Mouse (Mus musculus) intestine, postnatal 0 days (tissue): ENCODE measurements at regions not wholly inside any gene's neighbourhood (a gene's known extent, or its start where the extent isn't known, plus 50 kb on each side); places are given as distances from the start of the nearest gene placed in this dataset.

ENCODE experiments used
- ATAC-seq: fragments of 200-750 bp; cut with Nextera tagmentation; 2 replicates; pipeline ENCODE4 v1.8.0; 2017; ENCODE audit warnings: mild to moderate bottlenecking, moderate TSS enrichment, moderate library complexity
- H3K27ac ChIP-seq: fragments of 300-500 bp; sonication (generic); 2 replicates; pipeline ENCODE4 v1.5.1; 2014; ENCODE audit warnings: mild to moderate bottlenecking, low read depth, low read length, moderate library complexity
- H3K27me3 ChIP-seq: fragments of 300-500 bp; sonication (generic); replicated peaks from 2 replicates; pipeline ENCODE4 v1.6.1; 2014; ENCODE audit warnings: low read length, mixed read lengths; ENCODE audit not compliant: control insufficient read depth, insufficient read depth
- H3K36me3 ChIP-seq: fragments of 300-500 bp; sonication (generic); 2 replicates; pipeline ENCODE4 v1.6.1; 2014; ENCODE audit warnings: mild to moderate bottlenecking, moderate library complexity; ENCODE audit not compliant: control insufficient read depth, insufficient read depth
- H3K4me1 ChIP-seq: fragments of 300-500 bp; sonication (generic); replicated peaks from 2 replicates; pipeline ENCODE4 v1.6.1; 2014; ENCODE audit warnings: antibody characterized with exemption, low read length, mixed read lengths; ENCODE audit not compliant: control insufficient read depth, insufficient read depth
- H3K4me2 ChIP-seq: fragments of 300-500 bp; sonication (generic); replicated peaks from 2 replicates; pipeline ENCODE4 v1.6.1; 2014; ENCODE audit warnings: low read depth, mild to moderate bottlenecking, moderate library complexity
- H3K4me3 ChIP-seq: fragments of 300-500 bp; sonication (generic); 2 replicates; pipeline ENCODE4 v1.5.1; 2014; ENCODE audit warnings: low read depth, low read length
- H3K9ac ChIP-seq: fragments of 300-500 bp; sonication (generic); 2 replicates; pipeline ENCODE4 v1.6.1; 2014; ENCODE audit warnings: mild to moderate bottlenecking, low read depth, low read length
- H3K9me3 ChIP-seq: fragments of 300-500 bp; sonication (generic); 2 replicates; pipeline ENCODE4 v1.6.1; 2016; ENCODE audit warnings: mixed run types; ENCODE audit not compliant: control insufficient read depth
- CTCF ChIP-seq: sonication (generic); IDR thresholded peaks from 2 replicates; pipeline ENCODE4 v1.5.1; 2016; ENCODE audit warnings: low read depth, mild to moderate bottlenecking, control low read depth, antibody characterized with exemption, moderate library complexity
- WGBS: fragments of 180-500 bp; shearing (Covaris S2); extraction: QIAGEN DNeasy Blood & Tissue Kit; methylation state at CpG from one replicate; pipeline ENCODE4 v1.1.7; 2014; 5-methylcytosine and 5-hydroxymethylcytosine counted together

GRCm38 (mm10) chr1:149463930-149464329, 497.2 kb downstream of the Pla2g4a start:
- no peak for ATAC-seq
- TF ChIP-seq CTCF, result no peak
- no peaks in the 10 kb centered on the region for H3K4me1 ChIP-seq

GRCm38 (mm10) chr1:149449801-149450493, 511.1 kb downstream of the Pla2g4a start:
- Histone ChIP-seq H3K4me2 (no peak overlapping the region), H3K9ac (no peak overlapping the region), H3K9me3 (no peaks in the 10 kb centered on the region), H3K4me3 (no peak overlapping the region), H3K27ac (no peak overlapping the region), H3K36me3 (no peaks in the 10 kb centered on the region), H3K27me3 (no peaks in the 10 kb centered on the region), H3K4me1 (no peaks in the 10 kb centered on the region)
- ATAC-seq, result no peak
- WGBS, result 91% methylated on average over 2 of the region's 2 CpGs
- TF ChIP-seq CTCF, result no peak

More at GRCm38 (mm10) chr1:149463930-149464329, 497.2 kb downstream of the Pla2g4a start:
- no peaks in the 10 kb centered on the region for H3K9me3 ChIP-seq
- no peak overlapping the region for H3K4me2 ChIP-seq
- no peak overlapping the region for H3K9ac ChIP-seq
- H3K4me3 ChIP-seq, result no peak overlapping the region
- H3K27ac ChIP-seq, result no peak overlapping the region
- no peaks in the 10 kb centered on the region for H3K27me3 ChIP-seq
- H3K36me3 ChIP-seq, result no peaks in the 10 kb centered on the region

- Histone ChIP-seq H3K4me2 (no peak overlapping the region), H3K27ac (no peak overlapping the region), H3K36me3 (no peaks in the 10 kb centered on the region), H3K4me1 (no peaks in the 10 kb centered on the region), H3K9me3 (no peaks in the 10 kb centered on the region), H3K4me3 (no peak overlapping the region), H3K9ac (no peak overlapping the region), H3K27me3 (no peaks in the 10 kb centered on the region)
- 65% methylated on average over 5 of the region's 5 CpGs for WGBS
- TF ChIP-seq CTCF, result no peak
- no peak for ATAC-seq
These were observed 512.6 kb downstream of the Pla2g4a start for GRCm38 (mm10) chr1:149448516-149448915.

GRCm38 (mm10) chr1:149411009-149411408, 550.1 kb downstream of the Pla2g4a start:
- H3K27ac ChIP-seq, result no peak overlapping the region
- H3K36me3 ChIP-seq, result no peaks in the 10 kb centered on the region
- H3K9me3 ChIP-seq, result no peaks in the 10 kb centered on the region
- H3K4me3 ChIP-seq, result no peak overlapping the region
- H3K4me1 ChIP-seq, result no peaks in the 10 kb centered on the region
- no peak overlapping the region for H3K4me2 ChIP-seq
- ATAC-seq, result no peak
- no peaks in the 10 kb centered on the region for H3K27me3 ChIP-seq
- TF ChIP-seq CTCF, result no peak
- 33% methylated on average over 1 of the region's 1 CpGs for WGBS
- H3K9ac ChIP-seq, result no peak overlapping the region

GRCm38 (mm10) chr1:149405367-149405766, 555.7 kb downstream of the Pla2g4a start:
- no peak overlapping the region for H3K4me3 ChIP-seq
- no peak for TF ChIP-seq CTCF
- 67% methylated on average over 1 of the region's 1 CpGs for WGBS
- no peaks in the 10 kb centered on the region for H3K4me1 ChIP-seq
- H3K27ac ChIP-seq, result no peak overlapping the region
- H3K4me2 ChIP-seq, result no peak overlapping the region
- no peaks in the 10 kb centered on the region for H3K9me3 ChIP-seq
- no peaks in the 10 kb centered on the region for H3K36me3 ChIP-seq
- H3K27me3 ChIP-seq, result no peaks in the 10 kb centered on the region
- no peak for ATAC-seq
- no peak overlapping the region for H3K9ac ChIP-seq

- Histone ChIP-seq H3K4me3 (no peak overlapping the region), H3K27me3 (no peaks in the 10 kb centered on the region), H3K4me1 (no peaks in the 10 kb centered on the region), H3K4me2 (no peak overlapping the region), H3K9ac (no peak overlapping the region), H3K9me3 (no peaks in the 10 kb centered on the region), H3K27ac (no peak overlapping the region), H3K36me3 (no peaks in the 10 kb centered on the region)
- ATAC-seq, result no peak
- whole genome bisulfite sequencing, result 72% methylated on average over 3 of the region's 3 CpGs
- TF ChIP-seq CTCF, result no peak
These were observed 572.4 kb downstream of the Pla2g4a start for GRCm38 (mm10) chr1:149388706-149389105.

- Histone ChIP-seq H3K4me1 (no peaks in the 10 kb centered on the region), H3K27me3 (no peaks in the 10 kb centered on the region), H3K4me3 (no peak overlapping the region), H3K9ac (no peak overlapping the region), H3K4me2 (no peak overlapping the region), H3K27ac (no peak overlapping the region), H3K9me3 (no peaks in the 10 kb centered on the region), H3K36me3 (no peaks in the 10 kb centered on the region)
- TF ChIP-seq CTCF, result no peak
- ATAC-seq, result no peak
These were observed 609.7 kb downstream of the Pla2g4a start for GRCm38 (mm10) chr1:149351338-149351907.
